Mouse (Mus musculus) C2C12 (cell line): ENCODE measurements around the gene Ccl17. TPM values are rescaled to one million over a fixed set of nuclear protein-coding genes. Genes with fewer than 3 reads are reported as not detected.

Experiments
- H3K27me3 ChIP-seq: one replicate; pipeline ENCODE4 v1.6.1; 2011; ENCODE audit not compliant: control insufficient read depth, insufficient read depth, insufficient read length
- H3K36me3 ChIP-seq: one replicate; pipeline ENCODE4 v1.6.1; 2011; ENCODE audit not compliant: control insufficient read depth, insufficient read depth
- H3K4me3 ChIP-seq: one replicate; pipeline ENCODE4 v1.5.1; 2011; ENCODE audit warnings: mild to moderate bottlenecking, control low read depth; ENCODE audit not compliant: poor library complexity, insufficient read depth, severe bottlenecking
- H3K79me2 ChIP-seq: one replicate; pipeline ENCODE4 v1.6.1; 2011; ENCODE audit not compliant: control insufficient read depth, insufficient read depth
- H3K79me3 ChIP-seq: one replicate; pipeline ENCODE4 v1.6.1; 2011; ENCODE audit warnings: low read depth, control low read depth
- H3ac ChIP-seq: one replicate; pipeline ENCODE3; 2011; ENCODE audit warnings: low read depth; ENCODE audit not compliant: control insufficient read depth, insufficient read length
- CEBPB ChIP-seq: IDR thresholded peaks from one replicate; pipeline ENCODE4 v1.6.1; 2011; ENCODE audit warnings: low read depth, mild to moderate bottlenecking, control low read depth, moderate library complexity
- CTCF ChIP-seq: IDR thresholded peaks from one replicate; pipeline ENCODE4 v1.5.1; 2011; ENCODE audit not compliant: control insufficient read depth, insufficient read depth, insufficient read length
- FOSL1 ChIP-seq: IDR thresholded peaks from one replicate; pipeline ENCODE4 v1.8.0; 2011; ENCODE audit warnings: mild to moderate bottlenecking, low read length; ENCODE audit not compliant: poor library complexity, insufficient read depth, severe bottlenecking
- MAX ChIP-seq: IDR thresholded peaks from one replicate; pipeline ENCODE4 v1.6.1; 2011; ENCODE audit warnings: mild to moderate bottlenecking, control low read depth
- MYOD1 ChIP-seq: IDR thresholded peaks from one replicate; pipeline ENCODE4 v1.6.1; 2011; ENCODE audit warnings: low read depth; ENCODE audit not compliant: control insufficient read depth, insufficient read length
- MYOG ChIP-seq: IDR thresholded peaks from one replicate; pipeline ENCODE4 v1.6.1; 2011; ENCODE audit not compliant: control insufficient read depth, insufficient read length; ENCODE audit errors: extremely low read depth
- USF1 ChIP-seq: IDR thresholded peaks from one replicate; pipeline ENCODE4 v1.6.1; 2011; ENCODE audit warnings: low read depth, mild to moderate bottlenecking, control low read depth, moderate library complexity
- polyA plus RNA-seq: library from polyadenylated mRNA; unstranded; fragments of >200 nt; fragmentation: generic; extraction: Trizol; gene quantifications from one replicate; pipeline ENCODE4 v1.2.1, GENCODE M21; 2012; ENCODE audit warnings: missing spikeins

The Ccl17 gene
- polyA plus RNA-seq, 1 experiment = 0.55 TPM

DNA sequence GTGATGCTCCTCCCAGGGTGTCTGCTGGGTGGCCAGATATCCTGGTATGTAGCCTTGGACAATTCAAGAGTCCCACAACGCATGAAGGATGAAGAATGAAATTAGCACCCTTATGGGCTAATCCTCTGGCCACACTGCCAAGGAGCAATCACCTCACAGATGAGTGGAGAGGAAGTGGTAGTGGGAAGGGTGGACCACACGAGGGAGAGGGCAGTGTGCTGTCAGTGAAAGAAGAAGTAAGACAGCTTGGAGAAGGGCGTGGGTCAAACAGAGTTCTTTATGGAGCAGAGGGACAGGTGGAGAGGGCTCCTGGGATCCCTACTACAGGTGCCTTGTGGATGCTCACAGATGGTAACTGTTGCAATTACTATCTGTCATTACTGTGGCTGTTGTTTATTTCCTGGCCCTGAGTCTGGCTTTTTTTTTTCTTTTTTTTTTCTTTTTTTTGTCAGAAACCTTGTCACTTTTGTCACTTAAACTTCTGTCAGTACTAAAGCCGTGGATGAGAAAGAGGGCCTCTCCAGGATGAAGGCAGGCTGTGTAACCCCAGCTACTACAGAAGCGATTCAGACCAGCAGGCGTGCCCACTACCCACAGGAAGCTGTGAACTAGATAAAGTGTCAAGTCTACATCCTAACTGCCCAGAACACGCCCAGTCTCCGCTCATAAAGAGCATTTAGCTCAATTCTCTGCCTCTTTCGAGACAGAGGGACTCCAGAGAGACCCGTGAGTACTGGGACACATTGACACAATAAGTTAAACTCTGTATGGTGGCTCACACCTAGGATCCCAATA is 5.5 kb upstream of the Ccl17 start:
- Histone ChIP-seq H3ac (no peak overlapping the region), H3K79me3 (no peaks in the 10 kb centered on the region), H3K79me2 (no peaks in the 10 kb centered on the region), H3K27me3 (no peaks in the 10 kb centered on the region), H3K36me3 (no peaks in the 10 kb centered on the region), H3K4me3 (no peak overlapping the region)
- no peak for TF ChIP-seq CEBPB
- TF ChIP-seq MAX = no peak
- no peak for TF ChIP-seq MYOD1
- TF ChIP-seq MYOG = no peak
- no peak for TF ChIP-seq USF1
- TF ChIP-seq CTCF = no peak
- TF ChIP-seq FOSL1 = no peak

GRCm38 (mm10) chr8:94805811-94806210 is 4.4 kb upstream of the Ccl17 start:
- Histone ChIP-seq H3K36me3 (no peaks in the 10 kb centered on the region), H3K79me3 (no peaks in the 10 kb centered on the region), H3ac (no peak overlapping the region), H3K4me3 (no peak overlapping the region), H3K27me3 (no peaks in the 10 kb centered on the region), H3K79me2 (no peaks in the 10 kb centered on the region)
- TF ChIP-seq CTCF (no peak), USF1 (no peak), CEBPB (no peak), MAX (no peak), MYOD1 (peak; percentile 10), FOSL1 (no peak), MYOG (no peak)

GRCm38 (mm10) chr8:94807506-94807905 is 2.7 kb upstream of the Ccl17 start:
- Histone ChIP-seq H3K36me3 (no peaks in the 10 kb centered on the region), H3K27me3 (no peaks in the 10 kb centered on the region), H3K79me3 (no peaks in the 10 kb centered on the region), H3K79me2 (no peaks in the 10 kb centered on the region), H3ac (no peak overlapping the region), H3K4me3 (no peak overlapping the region)
- TF ChIP-seq USF1 = no peak
- TF ChIP-seq MAX = no peak
- no peak for TF ChIP-seq CTCF

GRCm38 (mm10) chr8:94808372-94808771 is 1.9 kb upstream of the Ccl17 start:
- H3ac ChIP-seq = no peak overlapping the region
- no peaks in the 10 kb centered on the region for H3K79me3 ChIP-seq
- no peaks in the 10 kb centered on the region for H3K79me2 ChIP-seq
- TF ChIP-seq FOSL1 = no peak
- TF ChIP-seq CTCF = no peak
- TF ChIP-seq MYOD1 = no peak
- TF ChIP-seq CEBPB = no peak
- no peak for TF ChIP-seq MYOG
- H3K27me3 ChIP-seq = no peaks in the 10 kb centered on the region
- H3K36me3 ChIP-seq = no peaks in the 10 kb centered on the region
- no peak overlapping the region for H3K4me3 ChIP-seq

- H3K36me3 ChIP-seq = no peaks in the 10 kb centered on the region
- no peak overlapping the region for H3K4me3 ChIP-seq
- H3K79me2 ChIP-seq = no peaks in the 10 kb centered on the region
- no peaks in the 10 kb centered on the region for H3K79me3 ChIP-seq
- no peaks in the 10 kb centered on the region for H3K27me3 ChIP-seq
- TF ChIP-seq MAX = no peak
- TF ChIP-seq CTCF = no peak
- no peak for TF ChIP-seq MYOD1
- no peak for TF ChIP-seq CEBPB
- TF ChIP-seq USF1 = no peak
- TF ChIP-seq MYOG = no peak
- no peak for TF ChIP-seq FOSL1
- H3ac ChIP-seq = no peak overlapping the region
These were observed 602 bp downstream of the Ccl17 start for GRCm38 (mm10) chr8:94810855-94811254.

DNA sequence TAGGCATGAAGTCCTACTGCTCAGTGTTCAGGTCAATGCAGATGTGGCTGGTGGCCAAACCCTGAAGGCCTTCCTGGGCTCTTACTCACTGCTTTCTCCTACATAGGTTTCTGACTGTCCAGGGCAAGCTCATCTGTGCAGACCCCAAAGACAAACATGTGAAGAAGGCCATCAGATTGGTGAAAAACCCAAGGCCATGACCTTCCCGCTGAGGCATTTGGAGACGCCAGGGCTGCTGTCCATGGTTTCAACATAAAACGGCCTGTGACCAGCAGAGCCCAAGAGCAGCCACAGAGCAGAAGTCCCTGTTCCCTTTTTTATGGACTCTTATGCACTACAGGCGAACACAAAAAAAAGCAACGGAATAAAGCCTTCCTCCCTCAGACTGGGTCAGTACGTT is 1.4 kb downstream of the Ccl17 start:
- Histone ChIP-seq H3K79me3 (no peaks in the 10 kb centered on the region), H3K27me3 (no peaks in the 10 kb centered on the region), H3ac (no peak overlapping the region), H3K79me2 (no peaks in the 10 kb centered on the region), H3K36me3 (no peaks in the 10 kb centered on the region), H3K4me3 (no peak overlapping the region)
- TF ChIP-seq MYOG = no peak
- TF ChIP-seq FOSL1 = no peak
- TF ChIP-seq MYOD1 = no peak
- no peak for TF ChIP-seq CTCF
- TF ChIP-seq CEBPB = no peak
- no peak for TF ChIP-seq MAX
- TF ChIP-seq USF1 = no peak
